Mouse (Mus musculus) limb, embryonic 14.5 days (tissue): ENCODE results near the gene Khdc3. TPM values are rescaled to one million over a fixed set of nuclear protein-coding genes. Genes with fewer than 3 reads are reported as not detected.

ENCODE experiments used
- ATAC-seq: fragments of 200-750 bp; cut with Nextera tagmentation; 2 replicates; pipeline ENCODE4 v1.8.0; 2017; ENCODE audit warnings: low read depth, moderate number of reproducible peaks, moderate TSS enrichment; ENCODE audit not compliant: low FRiP score
- DNase-seq: peaks from one replicate; pipeline ENCODE4 v3.0.0-alpha.2; 2015; ENCODE audit warnings: low spot score
- H3K27ac ChIP-seq: fragments of 300-500 bp; sonication (generic); replicated peaks from 2 replicates; pipeline ENCODE4 v1.5.1; 2014; ENCODE audit warnings: low read depth, mild to moderate bottlenecking, low read length, moderate library complexity, mixed read lengths
- H3K27me3 ChIP-seq: fragments of 300-500 bp; sonication (generic); 2 replicates; pipeline ENCODE4 v1.6.1; 2014; ENCODE audit warnings: low read length, mixed read lengths; ENCODE audit not compliant: control insufficient read depth, insufficient read depth
- H3K36me3 ChIP-seq: fragments of 300-500 bp; sonication (generic); 2 replicates; pipeline ENCODE4 v1.6.1; 2014; ENCODE audit warnings: mild to moderate bottlenecking, low read length, moderate library complexity, mixed read lengths; ENCODE audit not compliant: control insufficient read depth, insufficient read depth
- H3K4me1 ChIP-seq: fragments of 300-500 bp; sonication (generic); 2 replicates; pipeline ENCODE4 v1.6.1; 2014; ENCODE audit warnings: antibody characterized with exemption, low read length, mixed read lengths; ENCODE audit not compliant: control insufficient read depth, insufficient read depth
- H3K4me2 ChIP-seq: fragments of 300-500 bp; sonication (generic); replicated peaks from 2 replicates; pipeline ENCODE4 v1.6.1; 2014; ENCODE audit warnings: low read depth, mild to moderate bottlenecking, low read length, moderate library complexity; ENCODE audit not compliant: severe bottlenecking
- H3K4me3 ChIP-seq: fragments of 300-500 bp; sonication (generic); replicated peaks from 2 replicates; pipeline ENCODE4 v1.5.1; 2014; ENCODE audit warnings: low read length
- H3K9ac ChIP-seq: fragments of 300-500 bp; sonication (generic); 2 replicates; pipeline ENCODE4 v1.6.1; 2014; ENCODE audit warnings: mild to moderate bottlenecking, low read depth, low read length, moderate library complexity; ENCODE audit not compliant: severe bottlenecking
- H3K9me3 ChIP-seq: fragments of 300-500 bp; sonication (generic); 2 replicates; pipeline ENCODE4 v1.6.1; 2016; ENCODE audit warnings: low read length; ENCODE audit not compliant: control insufficient read depth
- POLR2A ChIP-seq: fragments of 200-500 bp; IDR thresholded peaks from 2 replicates; pipeline ENCODE4 v1.8.0; 2012; ENCODE audit warnings: inconsistent platforms, mild to moderate bottlenecking, moderate library complexity, borderline replicate concordance; ENCODE audit not compliant: insufficient read depth, insufficient read length; ENCODE audit errors: extremely low read depth
- WGBS: fragments of 180-500 bp; shearing (Covaris S2); extraction: QIAGEN DNeasy Blood & Tissue Kit; methylation state at CpG from one replicate; pipeline ENCODE4 v1.1.7; 2014; 5-methylcytosine and 5-hydroxymethylcytosine counted together
- polyA plus RNA-seq, 2 experiments: library from polyadenylated mRNA; depleted of rRNA in 1 of 2; stranded (reverse) in 1 of 2; unstranded in 1 of 2; fragments of >200 nt; fragmentation: Nextera tagmentation in 1 of 2; extraction: Ambion mirVana in 1 of 2; gene quantifications; 2 replicates each; pipeline versions ENCODE4 v1.2.1 to v1.2.3; 2012 to 2014

Khdc3 gene
- polyA plus RNA-seq, 2 experiments: 0.06 to 0.15 TPM

GRCm38 (mm10) chr9:73125043-73125570 lies 23.5 kb downstream of the Khdc3 start:
- no peak overlapping the region for H3K9ac ChIP-seq
- H3K27ac ChIP-seq: no peak overlapping the region
- WGBS: 93% methylated on average over 8 of the region's 8 CpGs
- no peaks in the 10 kb centered on the region for H3K9me3 ChIP-seq
- H3K36me3 ChIP-seq: peaks cover 86% of the 10 kb centered on the region
- H3K27me3 ChIP-seq: no peaks in the 10 kb centered on the region
- no peak overlapping the region for H3K4me3 ChIP-seq
- no peak for ATAC-seq
- DNase-seq: no peak
- H3K4me2 ChIP-seq: no peak overlapping the region
- H3K4me1 ChIP-seq: no peaks in the 10 kb centered on the region
- TF ChIP-seq POLR2A: no peak

GRCm38 (mm10) chr9:73127457-73127856 lies 25.8 kb downstream of the Khdc3 start:
- Histone ChIP-seq H3K36me3 (peaks cover 68% of the 10 kb centered on the region), H3K4me2 (no peak overlapping the region), H3K27me3 (no peaks in the 10 kb centered on the region), H3K4me3 (no peak overlapping the region), H3K4me1 (no peaks in the 10 kb centered on the region), H3K9me3 (no peaks in the 10 kb centered on the region), H3K9ac (no peak overlapping the region), H3K27ac (no peak overlapping the region)
- TF ChIP-seq POLR2A: no peak
- DNase-seq (no peak), ATAC-seq (no peak)
- WGBS: 90% methylated on average over 2 of the region's 2 CpGs

GRCm38 (mm10) chr9:73129875-73130274 lies 28.2 kb downstream of the Khdc3 start:
- H3K27me3 ChIP-seq: no peaks in the 10 kb centered on the region
- no peaks in the 10 kb centered on the region for H3K4me1 ChIP-seq
- H3K9ac ChIP-seq: no peak overlapping the region
- H3K9me3 ChIP-seq: no peaks in the 10 kb centered on the region
- TF ChIP-seq POLR2A: no peak
- no peak overlapping the region for H3K4me2 ChIP-seq
- 86% methylated on average over 8 of the region's 8 CpGs for WGBS
- no peak for ATAC-seq
- H3K36me3 ChIP-seq: peaks cover 53% of the 10 kb centered on the region
- H3K4me3 ChIP-seq: no peak overlapping the region
- DNase-seq: no peak
- no peak overlapping the region for H3K27ac ChIP-seq

- H3K4me3 ChIP-seq: no peak overlapping the region
- H3K4me1 ChIP-seq: no peaks in the 10 kb centered on the region
- H3K9me3 ChIP-seq: no peaks in the 10 kb centered on the region
- H3K27ac ChIP-seq: no peak overlapping the region
- H3K4me2 ChIP-seq: no peak overlapping the region
- DNase-seq (no peak), ATAC-seq (no peak)
- no peak overlapping the region for H3K9ac ChIP-seq
- H3K36me3 ChIP-seq: peaks cover 46% of the 10 kb centered on the region
- H3K27me3 ChIP-seq: no peaks in the 10 kb centered on the region
- 88% methylated on average over 4 of the region's 4 CpGs for WGBS
- no peak for TF ChIP-seq POLR2A
These were observed 28.9 kb downstream of the Khdc3 start for GRCm38 (mm10) chr9:73130529-73130928.

DNA sequence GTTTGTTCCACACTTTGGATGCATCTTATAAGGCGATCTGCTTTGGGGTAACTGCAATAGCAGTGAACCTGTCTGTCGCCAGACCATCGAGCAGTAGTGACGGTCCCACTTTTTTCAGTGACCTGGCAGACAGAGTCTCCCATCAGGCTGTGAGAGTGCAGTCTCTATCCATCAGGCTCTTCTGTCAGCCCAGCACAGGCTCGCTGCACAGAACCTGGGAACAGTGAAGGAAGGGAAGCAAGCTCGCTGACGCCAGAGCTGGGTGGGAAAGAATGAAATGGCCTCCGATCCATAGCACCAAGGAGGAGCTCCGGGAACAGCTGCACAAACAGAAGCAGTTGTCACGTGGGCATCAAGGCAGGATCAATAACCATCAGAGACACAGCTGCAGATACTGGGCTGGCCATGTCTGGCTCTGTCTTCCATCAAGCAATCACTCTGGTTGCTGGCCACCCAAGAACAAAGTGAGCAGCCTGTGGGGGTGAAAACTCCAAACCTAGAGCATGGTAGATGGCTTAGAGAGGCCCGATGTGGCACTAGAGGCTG lies 35.8 kb downstream of the Khdc3 start:
- Histone ChIP-seq H3K4me1 (no peaks in the 10 kb centered on the region), H3K27ac (no peak overlapping the region), H3K36me3 (no peaks in the 10 kb centered on the region), H3K4me3 (no peak overlapping the region), H3K27me3 (no peaks in the 10 kb centered on the region), H3K9ac (no peak overlapping the region), H3K4me2 (no peak overlapping the region), H3K9me3 (no peaks in the 10 kb centered on the region)
- DNase-seq (no peak), ATAC-seq (0 out of 2 replicates have a peak, but pooled peaks have one; percentile 26)
- no peak for TF ChIP-seq POLR2A
- 56% methylated on average over 11 of the region's 11 CpGs for WGBS

Other genes with a start within 250 kb of the Khdc3 start
- gene Pygo1, start 176.2 kb upstream of the Khdc3 start, polyA plus RNA-seq (2012; rRNA removed): 11.0 and 11.2 TPM in 2 replicates
- 8.4 and 10.4 TPM in 2 replicates for gene Pygo1, start 176.2 kb upstream of the Khdc3 start, polyA plus RNA-seq (2014; fragmentation: Nextera tagmentation; extraction: Ambion mirVana)
- 1.3 and 1.6 TPM in 2 replicates for gene Dyx1c1, start 143.1 kb upstream of the Khdc3 start, polyA plus RNA-seq (2012; rRNA removed)
- gene Dyx1c1, start 143.1 kb upstream of the Khdc3 start, polyA plus RNA-seq (2014; fragmentation: Nextera tagmentation; extraction: Ambion mirVana): 1.5 and 2.0 TPM in 2 replicates
- gene Gm44503, start 143.0 kb upstream of the Khdc3 start, polyA plus RNA-seq (2012; rRNA removed): not detected in 2 replicates
- gene Gm44503, start 143.0 kb upstream of the Khdc3 start, polyA plus RNA-seq (2014; fragmentation: Nextera tagmentation; extraction: Ambion mirVana): not detected in 2 replicates
- gene Ccpg1os, start 116.5 kb upstream of the Khdc3 start, polyA plus RNA-seq (2012; rRNA removed): 8.1 and 9.9 TPM in 2 replicates
- gene Ccpg1os, start 116.5 kb upstream of the Khdc3 start, polyA plus RNA-seq (2014; fragmentation: Nextera tagmentation; extraction: Ambion mirVana): 8.8 and 10.7 TPM in 2 replicates
- 12.3 and 14.6 TPM in 2 replicates for gene Ccpg1, start 116.4 kb upstream of the Khdc3 start, polyA plus RNA-seq (2012; rRNA removed)
- gene Ccpg1, start 116.4 kb upstream of the Khdc3 start, polyA plus RNA-seq (2014; fragmentation: Nextera tagmentation; extraction: Ambion mirVana): 28.1 and 28.3 TPM in 2 replicates
- 20.8 and 23.1 TPM in 2 replicates for gene Pigb, start 61.5 kb upstream of the Khdc3 start, polyA plus RNA-seq (2012; rRNA removed)
- 15.2 and 17.2 TPM in 2 replicates for gene Pigb, start 61.5 kb upstream of the Khdc3 start, polyA plus RNA-seq (2014; fragmentation: Nextera tagmentation; extraction: Ambion mirVana)
- gene Rab27a, start 57.0 kb upstream of the Khdc3 start, polyA plus RNA-seq (2012; rRNA removed): 4.5 and 5.7 TPM in 2 replicates
- 2.8 and 3.3 TPM in 2 replicates for gene Rab27a, start 57.0 kb upstream of the Khdc3 start, polyA plus RNA-seq (2014; fragmentation: Nextera tagmentation; extraction: Ambion mirVana)
- gene Gm20509, start 634 bp downstream of the Khdc3 start, polyA plus RNA-seq (2012; rRNA removed): not detected in 2 replicates
- not detected in 2 replicates for gene Gm20509, start 634 bp downstream of the Khdc3 start, polyA plus RNA-seq (2014; fragmentation: Nextera tagmentation; extraction: Ambion mirVana)
- gene Rsl24d1, start 11.6 kb downstream of the Khdc3 start, polyA plus RNA-seq (2012; rRNA removed): 63.1 and 66.0 TPM in 2 replicates
- 115 TPM in 2 replicates for gene Rsl24d1, start 11.6 kb downstream of the Khdc3 start, polyA plus RNA-seq (2014; fragmentation: Nextera tagmentation; extraction: Ambion mirVana)